ENCODE assay signal across 9 mouse cellular contexts in the genomic region with DNA sequence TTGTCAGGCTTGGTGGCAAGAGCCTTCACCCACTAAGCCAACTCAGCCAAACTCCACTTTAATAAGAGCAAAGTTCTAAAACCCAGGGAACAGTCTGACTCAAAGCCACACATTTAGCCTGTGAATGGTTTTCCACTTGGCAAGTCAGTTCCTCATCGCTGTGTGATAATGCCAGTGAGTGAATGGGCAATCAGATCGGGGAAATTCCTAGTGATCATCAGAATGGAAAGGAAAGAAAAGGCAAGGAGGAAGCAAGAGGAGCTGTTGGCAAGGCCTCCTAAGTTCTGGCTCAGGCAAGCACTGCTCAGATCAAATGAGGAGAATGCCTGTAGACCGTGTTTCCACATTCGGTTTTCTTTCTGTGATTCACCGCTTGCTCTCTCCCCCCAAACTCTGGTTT. TPM values are rescaled to one million over a fixed set of nuclear protein-coding genes. Genes with fewer than 3 reads are reported as not detected.
A peak's percentile ranks its signal among the peaks of the same experiment; 100 is the strongest.
DNase-seq lines count a peak whose midpoint lies in the region; ATAC-seq and TF ChIP-seq lines count a peak whose summit lies in the region.
"Had no signal": no experiment of that assay in that cellular context is flagged by ENCODE, and none has a peak within 500 bp of the region (broad histone marks: within the 10 kb centered on the region; RNA-seq: fewer than 3 reads in every experiment).

No protein-coding gene starts in this region.

- no peak for TF ChIP-seq CTCF in kidney, postnatal 0 days (IDR thresholded peaks at IDR 0.05; ENCODE audit: low read depth)

- no peak overlapping the region for H3K4me3 ChIP-seq in kidney, postnatal 0 days (replicated peaks; ENCODE audit: low read depth, low read length)

- H3K9me3 ChIP-seq in kidney, postnatal 0 days (replicated peaks; ENCODE audit: low read length), result no peaks in the 10 kb centered on the region

- WGBS in kidney, postnatal 0 days, result 38% methylated on average over 5 of the region's 5 CpGs

- ATAC-seq in kidney, postnatal 0 days (replicated peaks; ENCODE audit: low FRiP score, low read depth), result no peak
- ATAC-seq: activated CD4-positive, CD25-positive, alpha-beta regulatory T cell, adult 4 months had no signal

- H3K27me3 ChIP-seq in kidney, postnatal 0 days (ENCODE audit: insufficient read depth, low read length), result no peaks in the 10 kb centered on the region

- H3K4me1 ChIP-seq in kidney, postnatal 0 days (replicated peaks; ENCODE audit: insufficient read depth, low read length), result peaks cover 26% of the 10 kb centered on the region

- intact Hi-C loops in left cerebral cortex, postnatal 4 days (cut with DNase I), result no loop called here
- intact Hi-C loops in left cerebral cortex, postnatal 14 days (cut with DNase I), result no loop called here

- DNase-seq in cerebellum, postnatal 10 days, result peak; percentile 79 to 85
- no peak for DNase-seq in cerebellum, postnatal 4 days (ENCODE audit: low spot score in 2 of 2)
- peak; percentile 56 for DNase-seq in left cerebral cortex, postnatal 4 days
- no peak for DNase-seq in left cerebral cortex, postnatal 14 days (ENCODE audit: low spot score in 2 of 2)
- peak; percentile 36 for DNase-seq in brain, embryonic 18.5 days (ENCODE audit: low read depth, low spot score)
- DNase-seq in kidney, postnatal 0 days (ENCODE audit: low spot score), result peak; percentile 59
- no peak for DNase-seq in embryo, embryonic 10 days (ENCODE audit: low spot score)
- DNase-seq in MN1 (ENCODE audit: low spot score), result no peak

- no peak overlapping the region for H3K4me2 ChIP-seq in kidney, postnatal 0 days (ENCODE audit: low read length)

- peak overlapping the region; percentile 63 for H3K27ac ChIP-seq in kidney, postnatal 0 days

- H3K36me3 ChIP-seq in kidney, postnatal 0 days (ENCODE audit: insufficient read depth, low read length), result no peaks in the 10 kb centered on the region

- no peak overlapping the region for H3K9ac ChIP-seq in kidney, postnatal 0 days (ENCODE audit: low read depth, low read length)

RNA-seq across cellular contexts. Expression of gene Ptprj, which starts 35.2 kb away (rescaled TPM):
- 10 to 100 TPM; 50.8 to 51.2 TPM for total RNA-seq in left cerebral cortex, postnatal 4 days (2021)
- 100 to 1,000 TPM in 1 of 2 experiments, 10 to 100 TPM in 1; 91.2 to 111 TPM for total RNA-seq in left cerebral cortex, postnatal 14 days (2021)
- 6.8 and 7.2 TPM in 2 replicates for polyA plus RNA-seq in kidney, postnatal 0 days (2015; fragmentation: Nextera tagmentation; extraction: Ambion mirVana)

Comparison
In these comparisons a context has a peak if more than half of its experiments do, and no peak if none do; other contexts are left out.
1. DNase-seq: peak in cerebellum, postnatal 10 days (2 of 2), left cerebral cortex, postnatal 4 days (single experiment), brain, embryonic 18.5 days (single experiment) and kidney, postnatal 0 days (single experiment); none in cerebellum, postnatal 4 days (0 of 2), left cerebral cortex, postnatal 14 days (0 of 2), embryo, embryonic 10 days (single experiment) and MN1 (single experiment).